Mouse (Mus musculus): Measurements from ENCODE around the gene Pgm5.

DNA sequence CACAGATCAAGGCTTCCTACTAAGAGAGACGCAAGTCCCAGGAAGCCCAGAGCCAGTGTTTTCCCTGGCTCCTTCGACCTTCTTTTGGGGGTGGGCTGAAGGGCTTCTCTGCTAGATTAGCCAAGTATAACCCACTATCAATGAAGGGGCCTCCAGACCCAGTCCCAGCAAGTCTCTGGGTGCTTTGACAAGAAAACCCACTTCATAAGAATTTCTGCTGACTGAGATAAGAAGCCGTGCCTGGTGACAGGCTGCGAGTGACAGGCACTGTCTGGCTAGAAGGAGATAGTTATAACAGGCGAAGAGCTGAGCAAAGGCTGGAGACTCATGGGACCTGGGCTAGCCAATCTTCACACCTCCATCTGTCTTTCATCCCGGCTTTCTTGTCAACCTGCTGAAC is 67.3 kb downstream of the Pgm5 start:
- TF ChIP-seq CTCF (IDR thresholded peaks at IDR 0.05; ENCODE audit: insufficient read depth, low read length) (no peak), POLR2A (IDR thresholded peaks at IDR 0.05; ENCODE audit: borderline replicate concordance, extremely low read depth, low read depth, low read length) (no peak)

Data from lung, adult 2 months (tissue).